Mouse (Mus musculus) right cerebral cortex, postnatal 4 days (tissue): ENCODE measurements around the gene Prrx2.
A peak's percentile ranks its signal among the peaks of the same experiment; 100 is the strongest.
"Not testable (repeated sequence)": the region's sequence is repeated elsewhere in the genome, so short reads cannot be mapped to it uniquely, and the experiment has no call there.

Experiments
- DNase-seq: peaks from one replicate; pipeline ENCODE4 v3.0.0-alpha.2; 2022

Gene Prrx2

GRCm38 (mm10) chr2:30914836-30915235 lies 80.1 kb downstream of the Prrx2 start:
- DNase-seq: no peak

GRCm38 (mm10) chr2:30915376-30915775 lies 80.6 kb downstream of the Prrx2 start:
- no peak for DNase-seq

GRCm38 (mm10) chr2:30915933-30916332 lies 81.2 kb downstream of the Prrx2 start:
- DNase-seq: not testable (repeated sequence)

GRCm38 (mm10) chr2:30917649-30918048 lies 82.9 kb downstream of the Prrx2 start:
- no peak for DNase-seq

- no peak for DNase-seq
Measured at GRCm38 (mm10) chr2:30918126-30918525, 83.4 kb downstream of the Prrx2 start.

GRCm38 (mm10) chr2:30918780-30919329 lies 84.1 kb downstream of the Prrx2 start:
- DNase-seq: no peak

- no peak for DNase-seq
Measured at GRCm38 (mm10) chr2:30920216-30920615, 85.4 kb downstream of the Prrx2 start.

- DNase-seq: no peak
Measured at GRCm38 (mm10) chr2:30923099-30923498, 88.3 kb downstream of the Prrx2 start.

GRCm38 (mm10) chr2:30925181-30925580 lies 90.4 kb downstream of the Prrx2 start:
- DNase-seq: no peak

- DNase-seq: no peak
Measured at GRCm38 (mm10) chr2:30926381-30926780, 91.6 kb downstream of the Prrx2 start.

- DNase-seq: no peak
Measured at GRCm38 (mm10) chr2:30927151-30927781, 92.5 kb downstream of the Prrx2 start.

- DNase-seq: peak; percentile 93
Measured at GRCm38 (mm10) chr2:30927844-30928628, 93.3 kb downstream of the Prrx2 start.

- no peak for DNase-seq
Measured at GRCm38 (mm10) chr2:30928893-30929482, 94.2 kb downstream of the Prrx2 start.

GRCm38 (mm10) chr2:30929483-30930045 lies 94.8 kb downstream of the Prrx2 start, which contains the start of gene Ptges:
Gene Ptges (minus strand): TSS chr2:30929863.
- peak; percentile 86 for DNase-seq

- not testable (repeated sequence) for DNase-seq
Measured at GRCm38 (mm10) chr2:30930846-30931245, 96.1 kb downstream of the Prrx2 start.
